Mouse (Mus musculus): Measurements from ENCODE around the gene Ssxb8. TPM values are rescaled to one million over a fixed set of nuclear protein-coding genes. Genes with fewer than 3 reads are reported as not detected.

Gene Ssxb8
- not detected in 2 replicates for polyA plus RNA-seq (2015; fragmentation: Nextera tagmentation; extraction: Ambion mirVana)

GRCm38 (mm10) chrX:8690744-8691143 is at the start of gene Ssxb8:
Gene Ssxb8 (minus strand): TSS chrX:8690844.

Other genes starting within 250 kb of the Ssxb8 start
- gene Ssxb2, start 229.1 kb downstream of the Ssxb8 start, polyA plus RNA-seq (2015; fragmentation: Nextera tagmentation; extraction: Ambion mirVana): not detected in 2 replicates
- not detected in 2 replicates for gene Gm14459, start 165.9 kb downstream of the Ssxb8 start, polyA plus RNA-seq (2015; fragmentation: Nextera tagmentation; extraction: Ambion mirVana)
- not detected in 2 replicates for gene Ssxb6, start 142.6 kb downstream of the Ssxb8 start, polyA plus RNA-seq (2015; fragmentation: Nextera tagmentation; extraction: Ambion mirVana)
- gene Ssxb3, start 99.0 kb downstream of the Ssxb8 start, polyA plus RNA-seq (2015; fragmentation: Nextera tagmentation; extraction: Ambion mirVana): not detected in 2 replicates
- gene Ssx9, start 57.6 kb upstream of the Ssxb8 start, polyA plus RNA-seq (2015; fragmentation: Nextera tagmentation; extraction: Ambion mirVana): not detected in 2 replicates
- gene Ssxb5, start 112.8 kb upstream of the Ssxb8 start, polyA plus RNA-seq (2015; fragmentation: Nextera tagmentation; extraction: Ambion mirVana): not detected in 2 replicates
- not detected in 2 replicates for gene Gm6592, start 153.2 kb upstream of the Ssxb8 start, polyA plus RNA-seq (2015; fragmentation: Nextera tagmentation; extraction: Ambion mirVana)
- not detected in 2 replicates for gene Gm5751, start 183.4 kb upstream of the Ssxb8 start, polyA plus RNA-seq (2015; fragmentation: Nextera tagmentation; extraction: Ambion mirVana)
- 6.5 and 11.0 TPM in 2 replicates for gene B630019K06Rik, start 201.5 kb upstream of the Ssxb8 start, polyA plus RNA-seq (2015; fragmentation: Nextera tagmentation; extraction: Ambion mirVana)

Measured in adrenal gland, postnatal 0 days (tissue).